Mouse (Mus musculus): ENCODE data around the gene Lalba. TPM values are rescaled to one million over a fixed set of nuclear protein-coding genes. Genes with fewer than 3 reads are reported as not detected.

The Lalba gene
- total and polyA plus RNA-seq, 3 experiments = not detected

DNA sequence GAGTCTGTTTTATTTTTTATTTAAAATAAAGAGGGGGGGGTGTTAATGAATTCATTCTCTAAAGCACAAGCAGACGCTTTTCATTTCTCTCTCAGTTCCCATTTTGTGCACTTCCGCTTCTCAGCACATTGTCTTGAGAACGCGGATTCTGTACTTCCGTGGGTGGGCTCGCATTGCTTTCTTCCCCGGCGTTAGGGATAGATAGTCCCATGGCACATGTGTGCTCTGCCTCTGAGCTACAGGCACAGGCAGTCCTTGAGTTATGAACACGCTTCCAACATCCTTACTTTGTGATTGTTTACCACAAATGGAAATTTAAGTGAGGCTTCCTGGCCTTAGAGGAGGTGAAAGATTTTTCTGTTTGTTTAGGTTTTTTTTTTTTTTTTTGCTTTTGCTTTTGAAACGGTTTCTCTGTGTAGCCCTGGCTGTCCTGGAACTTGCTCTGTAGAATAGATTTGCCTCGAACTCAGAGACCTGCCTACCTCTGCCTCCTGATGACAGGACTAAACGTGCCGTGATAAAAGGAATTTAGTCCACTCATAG is 28.9 kb upstream of the Lalba start (continued):
- TF ChIP-seq POLR2AphosphoS2 (IDR thresholded peaks at IDR 0.05; ENCODE audit: low read length) (peak; percentile 43; the same call in 1 of the 2 replicates), E2F4 (IDR thresholded peaks at IDR 0.05; ENCODE audit: borderline replicate concordance, low read depth, low read length) (no peak), SMC3 (IDR thresholded peaks at IDR 0.05; ENCODE audit: low read depth, low read length) (no peak)

DNA sequence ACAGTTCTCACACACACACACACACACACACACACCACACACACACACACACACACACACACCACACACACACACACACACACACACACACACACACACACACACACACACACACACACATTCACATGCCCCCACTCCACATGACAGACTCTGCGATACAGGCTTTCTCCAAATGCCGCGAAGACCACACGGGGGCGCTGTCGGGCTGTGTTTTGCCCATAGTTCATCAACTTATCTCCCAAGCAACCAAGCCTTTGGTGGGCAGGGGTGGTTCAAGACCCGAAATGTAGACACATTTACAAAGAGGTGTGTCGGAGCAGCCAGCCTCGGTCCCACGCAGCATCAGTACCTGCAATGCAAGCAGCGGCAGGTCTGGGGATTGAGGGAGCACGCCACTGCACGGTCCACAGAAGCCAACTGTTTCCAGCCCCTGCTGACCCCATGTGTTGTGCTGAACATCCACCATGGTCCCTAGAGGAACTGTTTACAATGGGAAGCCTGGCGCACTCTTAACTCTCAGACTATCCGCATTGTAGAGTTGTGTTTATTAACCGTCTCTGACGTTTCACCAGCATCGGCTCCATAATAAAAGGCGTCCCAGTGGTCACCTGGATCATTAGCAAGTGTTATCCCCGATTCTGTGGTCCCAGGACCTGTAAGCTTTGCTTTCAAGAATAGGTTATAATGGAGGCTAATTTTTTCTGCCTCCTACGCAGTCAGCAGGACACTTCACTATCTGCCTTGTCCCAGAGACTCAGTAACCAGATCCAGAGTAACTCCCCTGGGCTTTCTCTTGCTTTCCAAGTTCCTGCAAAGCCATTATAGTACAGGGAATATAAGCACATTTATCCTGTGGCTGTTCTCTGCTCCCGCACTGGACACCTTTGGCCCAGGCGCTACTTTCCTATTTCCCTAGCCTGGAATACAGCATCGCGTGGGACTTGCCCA is 28.2 kb upstream of the Lalba start:
- no peaks in the 10 kb centered on the region for H3K27me3 ChIP-seq (ENCODE audit: control insufficient read depth in 1 of 2, insufficient read depth in 2 of 2, low read length in 2 of 2)
- peak overlapping the region; percentile 72 to 73 for H3K4me3 ChIP-seq (ENCODE audit: control insufficient read depth in 1 of 2, insufficient read depth in 1 of 2, low read depth in 2 of 2, low read length in 2 of 2)
- peaks cover 0 to 25% of the 10 kb centered on the region in 2 experiments; a peak in 2 of 4 replicates for H3K36me3 ChIP-seq (ENCODE audit: control insufficient read depth in 1 of 2, insufficient read depth in 2 of 2, low read length in 2 of 2)
- H3K9me3 ChIP-seq (replicated peaks; ENCODE audit: insufficient read depth, low read length) = no peaks in the 10 kb centered on the region
- H3K4me1 ChIP-seq (ENCODE audit: control insufficient read depth in 1 of 2, insufficient read depth in 2 of 2, low read length in 2 of 2) = peaks cover 19 to 40% of the 10 kb centered on the region in 2 experiments
- no peaks in the 10 kb centered on the region; the same call in 1 of the 2 replicates for H3K79me2 ChIP-seq (ENCODE audit: control insufficient read depth, insufficient read depth, low read length, poor library complexity)
- H3K27ac ChIP-seq (ENCODE audit: control insufficient read depth, low read depth, low read length) = peak overlapping the region; percentile 90
- peak overlapping the region; percentile 76 for H3K9ac ChIP-seq (ENCODE audit: control insufficient read depth, low read depth, low read length, poor library complexity, severe bottlenecking)
- DNase-seq (ENCODE audit: low read depth, low spot score) = peak; percentile 98
- TF ChIP-seq EP300 (IDR thresholded peaks at IDR 0.05; ENCODE audit: low read depth in 1 of 2, low read length in 2 of 2) (peak in 1 of 2 experiments; percentile 15; a peak in 2 of 4 replicates), ELF1 (IDR thresholded peaks at IDR 0.05; ENCODE audit: low read depth, low read length) (0 out of 2 replicates have a peak, but pooled peaks have one; percentile 28), TBP (IDR thresholded peaks at IDR 0.05; ENCODE audit: low read depth, low read length) (0 out of 2 replicates have a peak, but pooled peaks have one; percentile 32), MXI1 (IDR thresholded peaks at IDR 0.05; ENCODE audit: low read depth, low read length) (no peak; the same call in 1 of the 2 replicates), MAFK (IDR thresholded peaks at IDR 0.05; ENCODE audit: borderline replicate concordance, low read depth, low read length) (no peak), CHD1 (IDR thresholded peaks at IDR 0.05; ENCODE audit: low read depth, low read length) (no peak; the same call in 1 of the 2 replicates), MYB (IDR thresholded peaks at IDR 0.05; ENCODE audit: low read depth, low read length) (no peak), ZC3H11A (IDR thresholded peaks at IDR 0.05; ENCODE audit: low read depth, low read length) (peak; percentile 86), UBTF (IDR thresholded peaks at IDR 0.05; ENCODE audit: borderline replicate concordance, insufficient read depth, low read depth, low read length) (no peak), POLR2AphosphoS2 (IDR thresholded peaks at IDR 0.05; ENCODE audit: low read length) (no peak), BHLHE40 (IDR thresholded peaks at IDR 0.05; ENCODE audit: borderline replicate concordance, low read depth, low read length) (no peak; the same call in 1 of the 2 replicates), CTCF (IDR thresholded peaks at IDR 0.05 in 2 of 3, conservative IDR thresholded peaks at IDR 0.05 in 1 of 3; ENCODE audit: control insufficient read depth in 1 of 3, insufficient read depth in 1 of 3, low read depth in 2 of 3, low read length in 3 of 3, poor library complexity in 1 of 3, severe bottlenecking in 1 of 3) (peak; percentile 80 to 98 (median 89)), SMC3 (IDR thresholded peaks at IDR 0.05; ENCODE audit: low read depth, low read length) (peak; percentile 80), SIN3A (IDR thresholded peaks at IDR 0.05; ENCODE audit: low read length) (peak; percentile 77), POLR2AphosphoS5 (IDR thresholded peaks at IDR 0.05; ENCODE audit: borderline replicate concordance, low read depth, low read length) (no peak), HCFC1 (IDR thresholded peaks at IDR 0.05; ENCODE audit: low read depth, low read length) (no peak), MAZ (IDR thresholded peaks at IDR 0.05; ENCODE audit: low read depth, low read length) (peak; percentile 89), MYC (IDR thresholded peaks at IDR 0.05; ENCODE audit: low read depth, low read length) (peak; percentile 42; the same call in 1 of the 2 replicates), MEF2A (IDR thresholded peaks at IDR 0.05; ENCODE audit: extremely low read depth, insufficient replicate concordance, low read depth, low read length, poor library complexity, severe bottlenecking) (no peak), E2F4 (IDR thresholded peaks at IDR 0.05; ENCODE audit: borderline replicate concordance, low read depth, low read length) (no peak), NRF1 (IDR thresholded peaks at IDR 0.05; ENCODE audit: insufficient read depth, low read depth, low read length, poor library complexity, severe bottlenecking) (no peak), GABPA (IDR thresholded peaks at IDR 0.05; ENCODE audit: low read depth, low read length) (no peak), KAT2A (conservative IDR thresholded peaks at IDR 0.05; ENCODE audit: low read depth, low read length) (no peak), ETS1 (IDR thresholded peaks at IDR 0.05; ENCODE audit: low read depth, low read length) (0 out of 2 replicates have a peak, but pooled peaks have one; percentile 39), RCOR1 (IDR thresholded peaks at IDR 0.05; ENCODE audit: low read depth, low read length) (no peak), JUND (IDR thresholded peaks at IDR 0.05; ENCODE audit: low read depth, low read length) (0 out of 2 replicates have a peak, but pooled peaks have one; percentile 22), POLR2A (IDR thresholded peaks at IDR 0.05; ENCODE audit: control insufficient read depth in 1 of 2, insufficient read depth in 1 of 2, low read depth in 1 of 2, low read length in 2 of 2, poor library complexity in 1 of 2) (peak in 1 of 2 experiments; percentile 42; a peak in 1 of 4 replicates), USF1 (IDR thresholded peaks at IDR 0.05; ENCODE audit: low read depth, low read length) (0 out of 2 replicates have a peak, but pooled peaks have one; percentile 45), CHD2 (IDR thresholded peaks at IDR 0.05; ENCODE audit: low read length) (no peak), GATA1 (IDR thresholded peaks at IDR 0.05; ENCODE audit: low read depth, low read length) (peak; percentile 54)
